ENCODE assay signal across 22 mouse cellular contexts in the genomic region with DNA sequence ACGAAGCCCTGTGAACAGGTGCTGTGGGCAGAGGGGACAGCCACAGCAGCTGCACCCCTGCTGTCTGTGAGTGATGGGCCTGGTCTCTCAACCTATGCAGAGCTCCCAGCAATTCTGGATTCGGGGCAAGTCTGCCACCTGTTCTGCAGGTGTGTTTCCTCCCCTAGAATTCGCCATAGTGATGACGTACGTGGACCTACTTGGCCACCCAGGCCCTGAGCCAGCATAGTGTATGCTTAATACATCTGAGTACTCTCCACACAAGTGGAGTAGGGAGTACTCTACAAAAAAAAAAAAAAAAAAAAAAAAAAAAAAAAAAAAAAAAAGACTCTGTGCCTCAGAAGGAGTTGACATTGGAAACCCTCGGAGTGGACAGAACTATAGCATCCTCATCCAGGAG.
DNase-seq lines count a peak whose midpoint lies in the region; ATAC-seq lines count a peak whose summit lies in the region.
"Had no signal": no experiment of that assay in that cellular context is flagged by ENCODE, and none has a peak within 500 bp of the region (broad histone marks: within the 10 kb centered on the region; RNA-seq: fewer than 3 reads in every experiment).

No protein-coding gene starts in this region.

- no peaks in the 10 kb centered on the region for H3K4me1 ChIP-seq in embryonic facial prominence, embryonic 14.5 days (ENCODE audit: control insufficient read depth, insufficient read depth, low read length)
- 0 out of 2 replicates have a peak, but pooled peaks cover 2% of the 10 kb centered on the region for H3K4me1 ChIP-seq in embryonic facial prominence, embryonic 10.5 days
- no peaks in the 10 kb centered on the region for H3K4me1 ChIP-seq in lung, embryonic 15.5 days
- peaks cover 5% of the 10 kb centered on the region for H3K4me1 ChIP-seq in neural tube, embryonic 15.5 days
- H3K4me1 ChIP-seq: embryonic facial prominence, embryonic 15.5 days; forebrain, embryonic 15.5 days; heart, embryonic 15.5 days had no signal

- H3K36me3 ChIP-seq in embryonic facial prominence, embryonic 14.5 days (ENCODE audit: control insufficient read depth, insufficient read depth, low read length), result no peaks in the 10 kb centered on the region
- H3K36me3 ChIP-seq in embryonic facial prominence, embryonic 10.5 days (replicated peaks), result no peaks in the 10 kb centered on the region
- no peaks in the 10 kb centered on the region for H3K36me3 ChIP-seq in lung, embryonic 15.5 days
- no peaks in the 10 kb centered on the region for H3K36me3 ChIP-seq in neural tube, embryonic 15.5 days
- H3K36me3 ChIP-seq: embryonic facial prominence, embryonic 15.5 days; forebrain, embryonic 15.5 days; heart, embryonic 15.5 days; hindbrain, embryonic 13.5 days had no signal

- WGBS in embryonic facial prominence, embryonic 14.5 days, result 77% methylated on average over 6 of the region's 6 CpGs
- whole genome bisulfite sequencing in embryonic facial prominence, embryonic 10.5 days, result 88% methylated on average over 6 of the region's 6 CpGs
- 66% methylated on average over 6 of the region's 6 CpGs for WGBS in lung, embryonic 15.5 days
- 89% methylated on average over 6 of the region's 6 CpGs for WGBS in neural tube, embryonic 15.5 days

- no peak overlapping the region for H3K4me3 ChIP-seq in embryonic facial prominence, embryonic 14.5 days (ENCODE audit: low read depth, low read length)
- H3K4me3 ChIP-seq in embryonic facial prominence, embryonic 10.5 days, result no peak overlapping the region
- no peak overlapping the region for H3K4me3 ChIP-seq in lung, embryonic 15.5 days
- no peak overlapping the region for H3K4me3 ChIP-seq in neural tube, embryonic 15.5 days (replicated peaks)
- H3K4me3 ChIP-seq: embryonic facial prominence, embryonic 15.5 days; erythroblast, embryonic 14.5 days; forebrain, embryonic 15.5 days; heart, embryonic 15.5 days; hindbrain, embryonic 13.5 days had no signal

- no peak overlapping the region for H3K9ac ChIP-seq in embryonic facial prominence, embryonic 14.5 days (ENCODE audit: low read depth, low read length)
- no peak overlapping the region for H3K9ac ChIP-seq in lung, embryonic 15.5 days
- no peak overlapping the region for H3K9ac ChIP-seq in neural tube, embryonic 15.5 days (replicated peaks)
- H3K9ac ChIP-seq: embryonic facial prominence, embryonic 15.5 days; forebrain, embryonic 15.5 days; heart, embryonic 15.5 days; hindbrain, embryonic 13.5 days had no signal

- no peak overlapping the region for H3K27ac ChIP-seq in embryonic facial prominence, embryonic 14.5 days (replicated peaks; ENCODE audit: low read depth, low read length)
- H3K27ac ChIP-seq in embryonic facial prominence, embryonic 10.5 days (replicated peaks), result no peak overlapping the region
- H3K27ac ChIP-seq in lung, embryonic 15.5 days, result no peak overlapping the region
- no peak overlapping the region for H3K27ac ChIP-seq in neural tube, embryonic 15.5 days (replicated peaks)
- H3K27ac ChIP-seq: embryonic facial prominence, embryonic 15.5 days; forebrain, embryonic 15.5 days; heart, embryonic 15.5 days; hindbrain, embryonic 13.5 days had no signal

- H3K27me3 ChIP-seq in embryonic facial prominence, embryonic 14.5 days (replicated peaks; ENCODE audit: control insufficient read depth, insufficient read depth, low read length), result no peaks in the 10 kb centered on the region
- H3K27me3 ChIP-seq in embryonic facial prominence, embryonic 10.5 days (replicated peaks; ENCODE audit: low read depth, poor library complexity, severe bottlenecking), result no peaks in the 10 kb centered on the region
- H3K27me3 ChIP-seq in lung, embryonic 15.5 days, result peaks cover 4% of the 10 kb centered on the region
- no peaks in the 10 kb centered on the region for H3K27me3 ChIP-seq in neural tube, embryonic 15.5 days (replicated peaks)
- H3K27me3 ChIP-seq: embryonic facial prominence, embryonic 15.5 days; forebrain, embryonic 15.5 days; heart, embryonic 15.5 days had no signal

- H3K4me2 ChIP-seq in embryonic facial prominence, embryonic 14.5 days (ENCODE audit: low read depth, low read length), result no peak overlapping the region
- H3K4me2 ChIP-seq in lung, embryonic 15.5 days, result no peak overlapping the region
- H3K4me2 ChIP-seq in neural tube, embryonic 15.5 days, result no peak overlapping the region
- H3K4me2 ChIP-seq: embryonic facial prominence, embryonic 15.5 days; forebrain, embryonic 15.5 days; heart, embryonic 11.5 days; heart, embryonic 15.5 days; hindbrain, embryonic 13.5 days had no signal

- peak; percentile 36 for DNase-seq in embryonic facial prominence, embryonic 14.5 days (ENCODE audit: low spot score)
- DNase-seq in embryonic facial prominence, embryonic 10.5 days (ENCODE audit: low spot score), result no peak
- peak; percentile 49 for DNase-seq in lung, postnatal 14 days
- no peak for DNase-seq in embryo, embryonic 11 days
- DNase-seq in retina, embryonic 14.5 days (ENCODE audit: low spot score), result no peak
- DNase-seq: adrenal gland, postnatal 10 days; B cell, adult 2 months; cerebellum, adult 11 months; cerebellum, adult 9-10 months; cerebellum, postnatal 25 days; gastrocnemius, postnatal 10 days; heart, adult 18-20 months; heart, postnatal 14 days had no signal

- H3K9me3 ChIP-seq in embryonic facial prominence, embryonic 14.5 days (ENCODE audit: control insufficient read depth, low read length), result 0 out of 2 replicates have a peak, but pooled peaks cover 4% of the 10 kb centered on the region
- H3K9me3 ChIP-seq in embryonic facial prominence, embryonic 10.5 days, result peaks cover 3% of the 10 kb centered on the region; the same call in 1 of the 2 replicates
- no peaks in the 10 kb centered on the region for H3K9me3 ChIP-seq in lung, embryonic 15.5 days
- H3K9me3 ChIP-seq in neural tube, embryonic 15.5 days (replicated peaks), result no peaks in the 10 kb centered on the region
- H3K9me3 ChIP-seq: embryonic facial prominence, embryonic 15.5 days; forebrain, embryonic 15.5 days; hindbrain, embryonic 13.5 days had no signal

- ATAC-seq in embryonic facial prominence, embryonic 14.5 days (ENCODE audit: low read depth), result no peak
- peak; percentile 84; the same call in 1 of the 2 replicates for ATAC-seq in lung, embryonic 15.5 days (ENCODE audit: borderline replicate concordance, extremely low read depth, low FRiP score, low TSS enrichment)
- no peak for ATAC-seq in neural tube, embryonic 15.5 days (ENCODE audit: low FRiP score)
- ATAC-seq: CD4-positive, CD25-positive, alpha-beta regulatory T cell, adult 4 months; forebrain, embryonic 15.5 days had no signal

Comparison
In these comparisons a context has a peak if more than half of its experiments do, and no peak if none do; other contexts are left out.
1. DNase-seq: peak in embryonic facial prominence, embryonic 14.5 days (single experiment) and lung, postnatal 14 days (single experiment); none in embryonic facial prominence, embryonic 10.5 days (single experiment), embryo, embryonic 11 days (single experiment) and retina, embryonic 14.5 days (single experiment).